Mouse (Mus musculus): ENCODE results near the gene Ppp2r5a.

DNA sequence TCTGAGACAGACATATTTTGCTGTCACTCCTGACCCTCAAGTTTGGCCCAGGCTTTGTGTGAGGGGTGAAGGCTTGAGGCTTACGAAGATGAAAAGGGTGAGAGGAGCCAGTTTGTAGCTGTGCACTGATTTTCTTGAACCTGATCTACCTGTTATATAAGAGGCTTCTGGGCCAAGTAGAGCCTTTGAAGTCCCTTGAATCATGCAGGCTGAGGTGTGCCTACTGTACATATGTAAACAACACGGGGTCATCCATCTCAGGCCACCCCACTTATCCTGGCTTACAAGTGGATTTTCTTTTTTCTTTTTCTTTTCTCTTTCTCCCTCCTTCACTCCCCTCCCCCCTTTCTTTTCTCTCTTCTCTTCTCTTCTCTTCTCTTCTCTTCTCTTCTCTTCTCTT lies 54.5 kb downstream of the Ppp2r5a start:
- no peak for TF ChIP-seq POLR2A (IDR thresholded peaks at IDR 0.05; ENCODE audit: control insufficient read depth, extremely low read depth, insufficient read depth, low read length, poor library complexity)
- no peak for TF ChIP-seq CTCF (IDR thresholded peaks at IDR 0.05; ENCODE audit: borderline replicate concordance, control insufficient read depth, extremely low read depth, insufficient read depth, low read length, poor library complexity)
